Mouse (Mus musculus) embryonic fibroblast, embryonic 13.5 days (primary cell): ENCODE data around the gene Vmn1r54.
"Not testable (repeated sequence)": the region's sequence is repeated elsewhere in the genome, so short reads cannot be mapped to it uniquely, and the experiment has no call there.

Experiments
- CTCF ChIP-seq: IDR thresholded peaks from 2 replicates; pipeline ENCODE4 v1.5.1; 2011; ENCODE audit warnings: mild to moderate bottlenecking, control low read depth, low read length, moderate library complexity, borderline replicate concordance; ENCODE audit not compliant: insufficient read depth
- POLR2A ChIP-seq: IDR thresholded peaks from 2 replicates; pipeline ENCODE4 v1.6.1; 2011; ENCODE audit warnings: low read depth, mild to moderate bottlenecking, control low read depth, low read length, moderate library complexity

- not testable (repeated sequence) for TF ChIP-seq CTCF, POLR2A
Observed at GRCm38 (mm10) chr6:90202493-90202892, 43.6 kb upstream of the Vmn1r54 start, which contains the start of gene V1ra8.
